Mouse (Mus musculus) ES-E14 (cell line): ENCODE data around the gene Nrcam.

ENCODE experiments used
- CHD2 ChIP-seq: IDR thresholded peaks from 2 replicates; pipeline ENCODE4 v1.6.1; 2014; ENCODE audit warnings: mild to moderate bottlenecking, low read depth, low read length, inconsistent platforms
- HCFC1 ChIP-seq: IDR thresholded peaks from 2 replicates; pipeline ENCODE4 v1.6.1; 2012; ENCODE audit warnings: low read length, inconsistent platforms, borderline replicate concordance; ENCODE audit not compliant: insufficient read depth
- MAFK ChIP-seq: IDR thresholded peaks from 2 replicates; pipeline ENCODE4 v1.6.1; 2014; ENCODE audit warnings: mild to moderate bottlenecking, low read depth, low read length, inconsistent platforms; ENCODE audit not compliant: insufficient read depth
- ZNF384 ChIP-seq: IDR thresholded peaks from 2 replicates; pipeline ENCODE4 v1.6.1; 2012; ENCODE audit warnings: low read depth, low read length, inconsistent platforms

DNA sequence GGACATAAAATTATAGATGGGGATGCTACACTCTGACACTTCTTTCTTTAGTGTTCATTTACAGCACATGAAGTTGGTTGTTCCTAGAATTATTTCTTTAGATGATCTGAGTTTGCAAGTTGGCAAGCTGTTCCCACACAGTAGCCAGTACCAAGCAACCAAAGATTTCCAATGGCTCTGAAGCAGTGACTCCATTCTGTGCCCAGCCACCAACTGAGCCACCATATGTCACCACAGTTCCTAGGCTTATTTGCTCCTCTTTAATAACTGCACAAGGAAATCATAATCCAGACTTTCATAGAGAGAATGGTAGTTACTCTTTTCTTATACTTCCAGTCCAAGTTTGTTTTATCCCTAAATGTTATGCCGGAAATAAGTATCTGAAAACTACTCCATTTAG is 226.1 kb downstream of the Nrcam start:
- no peak for TF ChIP-seq ZNF384
- no peak for TF ChIP-seq MAFK
- TF ChIP-seq CHD2: no peak
- TF ChIP-seq HCFC1: no peak
